9 mouse cellular contexts compared by ENCODE assay signal in the genomic region with DNA sequence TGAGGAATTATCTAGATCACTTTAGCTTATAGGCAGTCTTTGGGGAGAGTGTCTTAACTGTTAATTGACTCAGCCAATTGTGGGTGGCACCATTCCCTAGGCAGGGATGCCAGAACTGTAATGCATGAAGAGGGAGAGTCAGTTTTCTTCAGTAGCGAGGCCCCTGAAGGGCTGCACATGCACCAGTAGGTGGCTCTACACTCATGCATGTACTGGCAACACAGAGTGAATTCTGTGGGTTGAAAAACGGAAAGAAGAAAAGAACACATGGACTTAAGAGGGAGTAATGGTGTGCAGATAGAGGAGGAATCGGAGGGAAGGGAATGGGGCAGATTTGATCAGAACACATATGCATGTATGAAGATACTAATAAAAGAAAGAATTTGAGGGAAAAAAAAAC.
A peak's percentile ranks its signal among the peaks of the same experiment; 100 is the strongest.
DNase-seq lines count a peak whose midpoint lies in the region; ATAC-seq and TF ChIP-seq lines count a peak whose summit lies in the region.
"Had no signal": no experiment of that assay in that cellular context is flagged by ENCODE, and none has a peak within 500 bp of the region (broad histone marks: within the 10 kb centered on the region; RNA-seq: fewer than 3 reads in every experiment).

No protein-coding gene starts in this region.

- WGBS in neural tube, embryonic 15.5 days = 75% methylated on average over 3 of the region's 3 CpGs

- no peaks in the 10 kb centered on the region for H3K27me3 ChIP-seq in neural tube, embryonic 15.5 days (replicated peaks)

- no peak overlapping the region for H3K9ac ChIP-seq in neural tube, embryonic 15.5 days (replicated peaks)

- no peaks in the 10 kb centered on the region for H3K36me3 ChIP-seq in neural tube, embryonic 15.5 days

- ATAC-seq in common myeloid progenitor, adult 5-6 weeks (replicated peaks; ENCODE audit: low read depth, poor library complexity, severe bottlenecking) = 0 out of 2 replicates have a peak, but pooled peaks have one; percentile 29
- ATAC-seq in neural tube, embryonic 15.5 days (ENCODE audit: low FRiP score) = no peak

- intact Hi-C loops in gastrocnemius, adult 2 months (cut with DNase I) = no loop called here
- intact Hi-C loops in gastrocnemius, postnatal 36 days (cut with DNase I) = no loop called here
- intact Hi-C loops in left cerebral cortex, adult 2 months (cut with DNase I) = no loop called here
- intact Hi-C loops in left cerebral cortex, postnatal 25 days (cut with DNase I) = no loop called here

- no peak overlapping the region for H3K27ac ChIP-seq in gastrocnemius, adult 2 months
- no peak overlapping the region for H3K27ac ChIP-seq in left cerebral cortex, adult 2 months
- no peak overlapping the region for H3K27ac ChIP-seq in neural tube, embryonic 15.5 days (replicated peaks)

- TF ChIP-seq CTCF in gastrocnemius, adult 2 months (IDR thresholded peaks at IDR 0.05) = peak; percentile 29; the same call in 1 of the 2 replicates
- TF ChIP-seq CTCF in left cerebral cortex, adult 2 months (IDR thresholded peaks at IDR 0.05) = peak; percentile 52

- H3K4me1 ChIP-seq in neural tube, embryonic 15.5 days = no peaks in the 10 kb centered on the region

- H3K4me2 ChIP-seq in neural tube, embryonic 15.5 days = no peak overlapping the region

- no peak for DNase-seq in gastrocnemius, adult 2 months
- DNase-seq in gastrocnemius, postnatal 36 days = no peak
- no peak for DNase-seq in left cerebral cortex, adult 2 months (ENCODE audit: extremely low spot score in 1 of 2, low spot score in 2 of 2)
- DNase-seq in left cerebral cortex, postnatal 25 days (ENCODE audit: low spot score in 2 of 2) = no peak
- peak; percentile 6 for DNase-seq in ES-CJ7 (ENCODE audit: low read depth, low spot score)
- DNase-seq in kidney, adult 8-10 months = no peak

- H3K4me3 ChIP-seq in gastrocnemius, adult 2 months = no peak overlapping the region
- no peak overlapping the region for H3K4me3 ChIP-seq in left cerebral cortex, adult 2 months
- no peak overlapping the region for H3K4me3 ChIP-seq in neural tube, embryonic 15.5 days (replicated peaks)
- H3K4me3 ChIP-seq: megakaryocyte, embryonic 14.5 days had no signal

- no peaks in the 10 kb centered on the region for H3K9me3 ChIP-seq in neural tube, embryonic 15.5 days (replicated peaks)
